Mouse (Mus musculus) CD4-positive, CD25-positive, alpha-beta regulatory T cell (primary cell): ENCODE data around the gene Spice1. TPM values are rescaled to one million over a fixed set of nuclear protein-coding genes. Genes with fewer than 3 reads are reported as not detected.

ENCODE experiments used
- polyA plus RNA-seq: library from polyadenylated mRNA; unstranded; fragments of 100-300 nt; shearing (Covaris generic); gene quantifications from one replicate; pipeline ENCODE4 v1.2.1, GENCODE M21; 2017

Gene Spice1
- 49.5 TPM for polyA plus RNA-seq

DNA sequence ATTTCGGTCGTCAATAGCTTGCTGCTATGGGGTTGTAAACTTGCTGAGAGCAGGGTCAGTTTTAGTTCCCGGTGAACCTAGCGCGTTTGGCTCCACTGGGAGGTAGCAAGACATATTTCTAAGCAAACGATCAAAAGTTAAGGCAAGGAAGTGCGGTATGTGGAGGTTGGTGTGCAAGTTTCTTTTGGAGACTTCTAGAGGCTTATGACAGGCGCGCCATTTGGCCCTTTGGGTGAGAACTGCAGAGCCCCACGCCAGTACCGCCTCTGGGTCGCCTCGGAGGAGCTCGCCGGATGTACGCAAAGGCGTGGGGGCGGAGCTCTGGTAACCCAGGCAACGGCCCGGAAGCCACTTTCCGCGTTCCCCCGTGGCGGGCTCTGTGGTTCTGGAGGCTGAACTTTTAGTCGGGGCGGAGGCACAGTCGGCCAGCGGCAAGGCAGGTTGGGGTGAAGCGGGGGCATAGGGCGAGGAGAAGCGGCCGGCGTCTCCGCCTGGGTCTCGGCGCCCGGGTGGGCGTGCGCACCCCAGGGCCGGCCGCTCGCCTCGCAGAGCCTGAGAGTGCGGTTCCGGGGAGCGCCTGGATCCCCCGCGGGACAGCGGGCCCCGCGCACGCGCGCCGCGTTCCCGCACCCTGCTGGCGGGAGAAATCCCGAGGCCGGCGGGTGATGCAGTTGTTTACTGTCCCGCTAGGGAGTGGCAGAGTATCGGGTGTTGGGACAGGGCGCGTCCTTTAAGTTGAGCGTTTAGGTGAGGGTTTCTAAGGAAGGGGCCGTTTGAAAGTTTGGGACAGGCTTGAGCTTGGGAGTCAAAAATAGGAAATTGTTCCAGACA lies at the start of gene Spice1:
Gene Spice1 (plus strand): TSS at position 51 of the 831 bp plus-strand sequence.

DNA sequence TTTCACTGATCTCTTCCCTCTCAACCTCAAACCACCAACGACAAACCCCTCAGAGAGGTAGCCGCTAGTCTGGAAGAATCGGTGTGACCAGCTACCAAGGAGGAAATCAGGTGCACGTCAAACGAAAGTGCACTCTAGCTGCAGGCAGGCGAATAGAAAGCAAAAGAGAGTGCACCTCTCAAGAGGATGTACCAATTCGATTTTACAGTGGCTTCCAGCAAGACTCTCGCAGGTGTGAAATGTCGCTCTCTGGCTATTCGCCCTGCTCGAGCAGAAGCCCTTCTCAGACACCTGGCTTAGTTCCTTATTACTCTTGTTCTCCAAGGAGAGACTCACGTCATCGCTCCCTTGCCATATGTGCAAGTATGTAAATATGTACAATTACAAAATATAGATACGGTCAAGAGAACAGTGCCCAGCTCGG lies 14.0 kb upstream of the Spice1 start, which contains the start of gene Sidt1:
Gene Sidt1 (minus strand): TSS at position 336 of the 424 bp plus-strand sequence.

DNA sequence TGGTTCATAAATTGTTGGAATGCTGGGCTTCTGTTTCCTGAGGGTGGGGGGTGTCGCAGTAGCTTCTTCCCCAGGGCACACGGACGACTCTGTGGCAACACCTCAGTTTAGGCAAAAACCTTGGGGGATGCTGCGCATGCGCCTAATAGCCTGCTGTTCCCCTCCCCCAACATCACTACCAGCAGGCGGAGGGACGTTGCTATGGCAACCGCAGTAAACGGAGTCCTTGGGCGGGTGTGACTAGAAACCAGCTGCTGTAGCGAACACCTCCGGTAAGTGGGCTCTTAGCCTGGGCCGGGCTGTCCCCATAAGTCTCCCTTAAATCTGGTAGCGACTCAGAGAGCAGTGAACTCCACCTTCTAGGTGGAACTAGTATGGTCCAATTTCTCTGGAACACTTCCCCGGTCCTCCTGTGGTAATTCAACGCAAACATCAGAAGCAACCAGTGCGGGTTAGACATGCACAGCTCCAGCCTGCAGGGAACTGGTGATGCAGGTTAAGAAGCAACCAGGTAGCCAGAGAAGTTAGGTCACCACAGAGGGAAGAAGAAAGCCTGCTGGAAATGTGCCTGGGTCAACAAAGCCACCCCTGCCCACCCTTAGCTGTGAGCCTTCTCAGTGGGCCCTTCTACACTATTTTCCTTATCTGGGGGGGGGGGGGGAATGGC lies 47.8 kb downstream of the Spice1 start, which contains the start of gene Cfap44:
Gene Cfap44 (plus strand): TSS at position 220 of the 667 bp plus-strand sequence.

Other genes with a start within 250 kb of the Spice1 start
- 21.3 TPM for gene Atp6v1a, start 207.4 kb upstream of the Spice1 start, polyA plus RNA-seq
- gene Naa50, start 207.3 kb upstream of the Spice1 start, polyA plus RNA-seq, result 64.8 TPM
- 7.1 TPM for gene Usf3, start 173.9 kb upstream of the Spice1 start, polyA plus RNA-seq
- 82.8 TPM for gene Sidt1, start 13.9 kb upstream of the Spice1 start, polyA plus RNA-seq
- not detected for gene Cfap44, start 47.7 kb downstream of the Spice1 start, polyA plus RNA-seq
- 0.87 TPM for gene Boc, start 211.8 kb downstream of the Spice1 start, polyA plus RNA-seq